Mouse (Mus musculus): Measurements from ENCODE around the gene Cdipt.

The Cdipt gene

DNA sequence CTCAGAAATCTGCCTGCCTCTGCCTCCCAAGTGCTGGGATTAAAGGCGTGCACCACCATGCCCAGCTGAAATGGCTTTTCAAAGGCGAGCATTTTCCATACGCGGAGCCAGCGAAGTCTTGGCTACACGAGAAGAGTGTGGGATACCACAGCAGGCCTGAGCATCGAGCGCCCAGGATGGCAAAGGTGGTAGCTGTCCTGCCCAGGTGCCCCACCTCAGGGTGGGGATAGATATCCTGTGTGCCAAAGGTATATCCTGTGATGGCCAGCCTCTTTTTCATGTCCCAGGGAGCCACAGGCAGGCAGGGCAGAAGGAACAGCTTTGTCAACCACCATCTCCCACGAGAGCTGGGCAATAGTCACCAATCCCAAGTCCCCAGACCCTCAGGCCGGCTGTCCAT is 37.1 kb downstream of the Cdipt start:
- peak overlapping the region; percentile 97; the same call in 1 of the 2 replicates for H3K4me3 ChIP-seq (replicated peaks; ENCODE audit: low read length)
- TF ChIP-seq POU5F1 (IDR thresholded peaks at IDR 0.05; ENCODE audit: borderline replicate concordance, low read length) (no peak), CTCF (conservative IDR thresholded peaks at IDR 0.05; ENCODE audit: low read length) (no peak), NANOG (IDR thresholded peaks at IDR 0.05; ENCODE audit: borderline replicate concordance, low read length) (no peak)
- H3K36me3 ChIP-seq (ENCODE audit: insufficient read depth, low read length) = peaks cover 54% of the 10 kb centered on the region
- no peaks in the 10 kb centered on the region for H3K9me3 ChIP-seq (ENCODE audit: low read length)
- H3K4me1 ChIP-seq (replicated peaks; ENCODE audit: low read depth, low read length) = peaks cover 85% of the 10 kb centered on the region
- no peaks in the 10 kb centered on the region for H3K27me3 ChIP-seq (ENCODE audit: insufficient read depth, low read length)

DNA sequence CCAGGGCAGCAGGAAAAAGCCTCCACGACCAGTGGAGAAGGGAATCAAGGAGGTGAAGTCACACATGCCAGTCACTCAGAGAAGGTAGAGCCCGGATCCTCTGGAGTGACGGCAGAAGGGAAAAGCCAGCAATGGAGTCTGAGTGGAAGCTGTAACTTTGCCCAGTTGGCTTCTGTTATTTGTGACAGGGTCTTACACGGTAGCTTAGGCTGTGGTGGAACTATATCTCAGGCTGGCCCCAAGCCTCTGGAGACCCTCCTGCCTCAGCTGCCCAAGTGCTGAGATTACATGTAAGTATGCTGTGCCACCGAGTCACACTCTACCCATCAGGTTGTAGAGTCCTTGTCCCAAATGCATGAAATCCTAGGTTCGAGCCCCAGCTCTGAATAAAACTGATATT is 37.7 kb downstream of the Cdipt start:
- Histone ChIP-seq H3K27me3 (ENCODE audit: insufficient read depth, low read length) (no peaks in the 10 kb centered on the region), H3K4me1 (replicated peaks; ENCODE audit: low read depth, low read length) (peaks cover 85% of the 10 kb centered on the region), H3K9me3 (ENCODE audit: low read length) (no peaks in the 10 kb centered on the region), H3K4me3 (replicated peaks; ENCODE audit: low read length) (peak overlapping the region; percentile 97; the same call in 1 of the 2 replicates), H3K36me3 (ENCODE audit: insufficient read depth, low read length) (peaks cover 54% of the 10 kb centered on the region)
- TF ChIP-seq NANOG (IDR thresholded peaks at IDR 0.05; ENCODE audit: borderline replicate concordance, low read length) (no peak), POU5F1 (IDR thresholded peaks at IDR 0.05; ENCODE audit: borderline replicate concordance, low read length) (no peak), CTCF (conservative IDR thresholded peaks at IDR 0.05; ENCODE audit: low read length) (no peak)

DNA sequence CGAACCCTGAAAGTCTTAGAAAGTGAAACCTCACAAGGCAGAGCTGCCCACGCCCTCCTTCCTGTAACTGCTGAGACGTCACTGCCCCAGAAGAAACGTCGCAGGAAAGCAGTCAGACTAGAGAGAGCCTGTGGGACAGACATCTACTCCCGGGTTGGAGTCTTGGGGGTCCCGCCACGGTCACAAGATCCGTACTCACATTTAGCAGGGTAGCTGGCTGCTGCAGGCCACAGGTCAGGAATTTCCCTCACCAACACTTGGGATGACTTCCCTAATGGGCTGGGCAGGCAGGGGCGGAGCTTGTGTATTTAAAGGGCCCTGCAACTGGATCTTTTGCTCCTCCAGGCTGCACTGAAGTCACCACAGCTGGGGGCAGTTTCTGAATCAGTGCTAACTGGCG is 38.6 kb downstream of the Cdipt start, which contains the start of gene Mvp:
Gene Mvp, minus strand, starts transcription at position 302 of the 400 bp plus-strand sequence.
- no peaks in the 10 kb centered on the region for H3K9me3 ChIP-seq (ENCODE audit: low read length)
- peak within 1 kb of the TSS; percentile 97 for H3K4me3 ChIP-seq (replicated peaks; ENCODE audit: low read length)
- no peak for TF ChIP-seq POU5F1 (IDR thresholded peaks at IDR 0.05; ENCODE audit: borderline replicate concordance, low read length)
- no peak for TF ChIP-seq CTCF (conservative IDR thresholded peaks at IDR 0.05; ENCODE audit: low read length)
- no peaks in the 10 kb centered on the region for H3K27me3 ChIP-seq (ENCODE audit: insufficient read depth, low read length)
- peaks cover 85% of the 10 kb centered on the region for H3K4me1 ChIP-seq (replicated peaks; ENCODE audit: low read depth, low read length)
- peaks cover 61% of the 10 kb centered on the region for H3K36me3 ChIP-seq (ENCODE audit: insufficient read depth, low read length)

DNA sequence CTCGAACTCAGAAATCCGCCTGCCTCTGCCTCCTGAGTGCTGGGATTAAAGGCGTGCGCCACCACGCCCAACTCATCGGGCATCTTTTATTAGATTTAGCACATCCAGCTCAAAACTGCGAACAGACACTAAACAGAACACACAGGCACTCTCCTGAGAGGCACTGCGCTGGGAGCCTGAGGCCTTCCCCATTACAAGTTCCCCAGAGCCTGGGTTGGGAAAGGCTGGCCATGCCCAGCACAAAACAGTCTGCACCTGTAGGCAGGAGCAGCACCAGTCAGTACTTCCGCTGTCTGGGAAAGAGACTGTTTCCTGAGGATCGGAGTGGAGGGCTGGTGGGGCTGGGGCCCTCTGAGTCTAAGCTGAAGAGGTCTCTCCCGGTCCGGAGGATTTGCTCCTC is 39.3 kb downstream of the Cdipt start:
- TF ChIP-seq CTCF (conservative IDR thresholded peaks at IDR 0.05; ENCODE audit: low read length) (no peak), NANOG (IDR thresholded peaks at IDR 0.05; ENCODE audit: borderline replicate concordance, low read length) (no peak), POU5F1 (IDR thresholded peaks at IDR 0.05; ENCODE audit: borderline replicate concordance, low read length) (no peak)
- no peaks in the 10 kb centered on the region for H3K9me3 ChIP-seq (ENCODE audit: low read length)
- no peaks in the 10 kb centered on the region for H3K27me3 ChIP-seq (ENCODE audit: insufficient read depth, low read length)

DNA sequence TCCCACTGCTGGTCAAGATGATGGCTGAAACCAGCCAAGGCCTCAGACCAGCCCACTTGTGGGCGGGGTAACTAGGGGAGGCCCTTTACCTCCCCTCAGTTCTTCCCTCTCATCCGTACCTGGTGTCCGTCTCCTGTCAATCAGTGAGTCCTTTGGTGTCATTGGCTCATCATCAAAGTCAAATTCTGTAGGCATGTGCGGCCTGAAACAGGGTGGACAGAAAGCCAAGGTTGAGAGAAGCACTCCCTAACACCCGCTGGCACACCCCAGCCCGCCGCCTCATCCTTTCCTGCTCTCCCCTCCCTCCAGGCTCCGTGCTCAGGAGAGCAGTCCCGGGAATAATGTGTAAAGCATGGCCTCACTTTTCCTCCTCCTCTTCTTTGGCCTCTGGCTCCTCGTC is 40.4 kb downstream of the Cdipt start:
- H3K27me3 ChIP-seq (ENCODE audit: insufficient read depth, low read length) = no peaks in the 10 kb centered on the region
- H3K9me3 ChIP-seq (ENCODE audit: low read length) = no peaks in the 10 kb centered on the region
- peak overlapping the region; percentile 97 for H3K4me3 ChIP-seq (replicated peaks; ENCODE audit: low read length)
- H3K4me1 ChIP-seq (replicated peaks; ENCODE audit: low read depth, low read length) = peaks cover 84% of the 10 kb centered on the region
- peaks cover 59% of the 10 kb centered on the region for H3K36me3 ChIP-seq (ENCODE audit: insufficient read depth, low read length)
- TF ChIP-seq NANOG (IDR thresholded peaks at IDR 0.05; ENCODE audit: borderline replicate concordance, low read length) (no peak), CTCF (conservative IDR thresholded peaks at IDR 0.05; ENCODE audit: low read length) (no peak), POU5F1 (IDR thresholded peaks at IDR 0.05; ENCODE audit: borderline replicate concordance, low read length) (no peak)

More for the DNA sequence above, 39.3 kb downstream of the Cdipt start:
- Histone ChIP-seq H3K36me3 (ENCODE audit: insufficient read depth, low read length) (peaks cover 66% of the 10 kb centered on the region), H3K4me1 (replicated peaks; ENCODE audit: low read depth, low read length) (peaks cover 85% of the 10 kb centered on the region), H3K4me3 (replicated peaks; ENCODE audit: low read length) (peak overlapping the region; percentile 97)

DNA sequence TGATC is 40.6 kb downstream of the Cdipt start, which contains the start of gene Pagr1b:
Gene Pagr1b, minus strand, starts transcription at position 4 of the 5 bp plus-strand sequence.
- H3K36me3 ChIP-seq (ENCODE audit: insufficient read depth, low read length) = peaks cover 57% of the 10 kb centered on the region
- peak within 1 kb of the TSS; percentile 97 for H3K4me3 ChIP-seq (replicated peaks; ENCODE audit: low read length)
- peaks cover 84% of the 10 kb centered on the region for H3K4me1 ChIP-seq (replicated peaks; ENCODE audit: low read depth, low read length)
- H3K27me3 ChIP-seq (ENCODE audit: insufficient read depth, low read length) = no peaks in the 10 kb centered on the region
- no peak for TF ChIP-seq NANOG (IDR thresholded peaks at IDR 0.05; ENCODE audit: borderline replicate concordance, low read length)
- TF ChIP-seq CTCF (conservative IDR thresholded peaks at IDR 0.05; ENCODE audit: low read length) = no peak
- TF ChIP-seq POU5F1 (IDR thresholded peaks at IDR 0.05; ENCODE audit: borderline replicate concordance, low read length) = no peak
- H3K9me3 ChIP-seq (ENCODE audit: low read length) = no peaks in the 10 kb centered on the region

DNA sequence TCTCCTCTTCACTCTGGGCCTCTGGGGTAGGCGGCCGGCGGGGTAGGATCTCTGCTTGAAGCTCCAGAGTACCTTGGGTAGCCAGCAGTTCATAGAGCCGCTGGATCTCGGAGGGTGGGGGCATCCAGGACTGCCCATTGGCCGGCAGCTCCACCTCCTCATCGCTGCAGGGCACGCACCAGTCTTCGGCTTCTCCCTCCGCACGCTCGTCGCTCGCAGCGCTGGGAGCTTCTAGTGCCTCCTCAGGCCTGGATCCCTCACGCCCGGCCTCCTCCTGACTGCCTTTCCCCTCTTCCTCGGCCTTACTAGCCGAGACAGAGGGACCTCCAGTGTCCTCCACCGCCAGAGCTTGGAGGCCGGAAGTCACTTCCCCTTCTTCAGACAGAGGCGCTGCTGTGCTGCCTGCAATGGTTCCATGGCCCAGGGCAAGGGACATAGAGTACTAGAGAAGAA is 40.8 kb downstream of the Cdipt start:
- H3K4me1 ChIP-seq (replicated peaks; ENCODE audit: low read depth, low read length) = peaks cover 84% of the 10 kb centered on the region
- peak overlapping the region; percentile 97 for H3K4me3 ChIP-seq (replicated peaks; ENCODE audit: low read length)
- no peaks in the 10 kb centered on the region for H3K9me3 ChIP-seq (ENCODE audit: low read length)
- no peak for TF ChIP-seq CTCF (conservative IDR thresholded peaks at IDR 0.05; ENCODE audit: low read length)
- no peak for TF ChIP-seq NANOG (IDR thresholded peaks at IDR 0.05; ENCODE audit: borderline replicate concordance, low read length)
- TF ChIP-seq POU5F1 (IDR thresholded peaks at IDR 0.05; ENCODE audit: borderline replicate concordance, low read length) = no peak
- peaks cover 55% of the 10 kb centered on the region for H3K36me3 ChIP-seq (ENCODE audit: insufficient read depth, low read length)
- no peaks in the 10 kb centered on the region for H3K27me3 ChIP-seq (ENCODE audit: insufficient read depth, low read length)

DNA sequence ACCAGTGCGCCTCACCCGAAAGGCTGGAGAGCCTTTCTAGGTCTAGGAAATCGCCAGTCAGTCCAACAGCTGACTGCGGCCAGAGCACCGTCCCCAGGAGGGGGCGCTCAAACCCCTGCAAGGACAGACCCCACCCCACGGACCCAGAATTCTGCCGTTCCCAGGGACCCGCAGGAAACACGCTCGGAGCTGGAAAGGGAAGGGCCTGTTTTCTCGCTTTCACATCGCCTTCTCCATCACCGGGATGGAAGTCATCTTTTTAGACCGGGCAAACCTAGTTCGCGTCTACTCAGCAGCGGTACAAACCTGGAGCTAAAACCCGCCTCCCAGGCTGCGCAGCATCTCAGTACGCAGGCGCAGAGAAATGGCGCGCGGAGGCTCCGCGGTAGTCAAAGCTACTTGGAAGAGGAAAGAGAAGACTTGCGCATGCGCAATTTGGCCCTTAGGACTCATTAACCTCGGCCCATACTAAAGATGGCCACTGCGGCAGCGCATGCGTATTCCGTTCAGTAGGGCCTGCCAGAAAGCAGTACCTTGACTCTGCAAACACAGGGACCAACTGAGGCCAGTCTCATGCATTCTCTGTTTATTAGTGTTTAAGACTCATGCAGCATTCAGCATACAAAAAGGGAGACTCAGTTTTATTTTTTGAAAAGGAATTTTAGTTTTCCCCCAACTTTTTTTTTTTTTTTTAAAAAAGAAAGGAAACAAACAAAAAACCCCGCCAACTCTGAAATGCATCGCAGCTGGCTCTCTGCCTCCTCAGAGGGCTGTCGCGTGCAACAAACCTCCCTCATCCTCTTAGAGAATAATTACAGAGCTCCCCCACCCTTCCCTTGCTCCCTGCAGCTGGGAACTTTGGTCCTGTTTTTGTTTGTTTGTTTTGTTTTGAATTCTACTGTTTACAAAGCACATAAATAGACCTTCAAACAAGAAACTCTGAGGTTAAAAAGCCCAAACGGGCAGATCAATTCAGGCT is 41.5 kb downstream of the Cdipt start, which contains the start of gene Pagr1a:
Gene Pagr1a, minus strand, starts transcription at position 382 of the 979 bp plus-strand sequence.
- H3K27me3 ChIP-seq (ENCODE audit: insufficient read depth, low read length) = no peaks in the 10 kb centered on the region
- TF ChIP-seq POU5F1 (IDR thresholded peaks at IDR 0.05; ENCODE audit: borderline replicate concordance, low read length) (no peak), CTCF (conservative IDR thresholded peaks at IDR 0.05; ENCODE audit: low read length) (peak; percentile 86)

DNA sequence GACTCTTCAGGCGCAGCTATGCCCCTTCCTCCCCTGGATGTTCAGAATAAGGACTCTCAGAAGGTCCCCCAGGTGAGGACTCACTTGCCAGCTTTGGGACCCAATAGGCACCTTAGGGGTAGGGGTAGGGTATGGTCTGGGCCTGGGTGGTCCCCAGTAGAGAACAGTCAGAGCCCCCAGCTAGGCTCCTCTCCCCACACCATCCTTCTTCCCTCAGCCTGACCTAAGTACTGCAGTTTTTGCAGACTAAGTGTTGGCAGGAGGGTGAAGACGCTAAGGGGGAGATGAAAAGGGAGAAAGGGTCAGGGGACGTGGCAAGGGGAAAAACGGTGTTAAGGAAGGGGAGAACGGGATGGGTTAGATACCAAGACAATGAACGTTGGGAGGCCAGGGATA is 42.2 kb downstream of the Cdipt start:
- no peak for TF ChIP-seq CTCF (conservative IDR thresholded peaks at IDR 0.05; ENCODE audit: low read length)
- TF ChIP-seq POU5F1 (IDR thresholded peaks at IDR 0.05; ENCODE audit: borderline replicate concordance, low read length) = no peak
- TF ChIP-seq NANOG (IDR thresholded peaks at IDR 0.05; ENCODE audit: borderline replicate concordance, low read length) = no peak
- Histone ChIP-seq H3K9me3 (ENCODE audit: low read length) (no peaks in the 10 kb centered on the region), H3K4me3 (replicated peaks; ENCODE audit: low read length) (peak overlapping the region; percentile 97), H3K4me1 (replicated peaks; ENCODE audit: low read depth, low read length) (peaks cover 84% of the 10 kb centered on the region), H3K36me3 (ENCODE audit: insufficient read depth, low read length) (peaks cover 56% of the 10 kb centered on the region), H3K27me3 (ENCODE audit: insufficient read depth, low read length) (no peaks in the 10 kb centered on the region)

More for the DNA sequence above, 41.5 kb downstream of the Cdipt start, which contains the start of gene Pagr1a:
- Histone ChIP-seq H3K36me3 (ENCODE audit: insufficient read depth, low read length) (peaks cover 56% of the 10 kb centered on the region), H3K9me3 (ENCODE audit: low read length) (no peaks in the 10 kb centered on the region), H3K4me3 (replicated peaks; ENCODE audit: low read length) (peak within 1 kb of the TSS; percentile 97), H3K4me1 (replicated peaks; ENCODE audit: low read depth, low read length) (peaks cover 84% of the 10 kb centered on the region)
